Mouse (Mus musculus): ENCODE data around the gene Reep1. TPM values are rescaled to one million over a fixed set of nuclear protein-coding genes. Genes with fewer than 3 reads are reported as not detected.

The Reep1 gene
- polyA plus RNA-seq, 1 experiment from 2014 or later = 167 TPM

DNA sequence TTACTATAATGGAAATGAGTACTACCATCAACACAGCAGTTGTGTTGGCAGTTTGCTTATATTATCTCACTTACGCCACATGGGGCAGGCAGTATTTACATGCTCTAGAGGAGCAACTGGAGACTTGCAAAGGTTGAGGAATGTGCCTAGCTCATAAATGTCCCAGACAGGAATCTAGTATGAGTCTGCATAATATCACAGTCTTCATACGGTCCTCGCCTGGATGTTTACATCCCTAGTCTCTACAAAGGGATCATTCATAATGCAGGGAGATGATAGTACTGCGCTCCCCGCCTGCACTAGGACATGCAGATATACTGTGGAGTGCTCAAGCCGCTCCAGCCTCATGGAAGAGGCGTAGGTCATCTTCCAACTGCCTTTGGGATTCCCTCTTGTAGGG, 19.3 kb downstream of the Reep1 start:
- 93% methylated on average over 7 of the region's 7 CpGs for WGBS
- Histone ChIP-seq H3K4me1 (ENCODE audit: control insufficient read depth, insufficient read depth, low read length) (no peaks in the 10 kb centered on the region; the same call in 1 of the 2 replicates), H3K4me2 (ENCODE audit: low read length) (no peak overlapping the region), H3K36me3 (ENCODE audit: control insufficient read depth, insufficient read depth, low read length) (no peaks in the 10 kb centered on the region), H3K27ac (ENCODE audit: low read depth, low read length) (no peak overlapping the region), H3K27me3 (replicated peaks; ENCODE audit: control insufficient read depth, insufficient read depth, low read length) (no peaks in the 10 kb centered on the region), H3K9ac (ENCODE audit: low read length) (no peak overlapping the region), H3K4me3 (ENCODE audit: low read depth, low read length) (no peak overlapping the region), H3K9me3 (replicated peaks; ENCODE audit: control insufficient read depth, low read length) (no peaks in the 10 kb centered on the region)
- no peak for ATAC-seq
- no peak for DNase-seq (ENCODE audit: low spot score)

DNA sequence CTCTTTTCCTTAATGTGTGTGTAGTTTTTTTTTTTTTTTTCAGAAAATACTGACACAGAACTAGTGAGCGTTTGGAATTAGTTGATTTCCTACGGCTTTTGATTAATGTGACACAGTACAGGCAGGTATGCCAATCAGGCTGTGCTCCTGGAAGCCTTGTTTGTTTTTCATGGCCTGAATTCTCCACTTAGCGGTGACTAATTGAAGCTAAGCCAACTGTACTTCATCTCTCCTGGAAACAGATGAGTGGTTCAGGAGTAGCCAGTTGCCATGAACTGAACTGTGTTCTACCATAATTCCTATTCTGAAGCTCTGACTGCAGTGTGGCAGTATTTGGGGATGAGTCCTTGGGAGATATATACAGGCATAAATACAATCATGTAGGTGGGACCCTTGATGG, 20.9 kb downstream of the Reep1 start:
- H3K4me3 ChIP-seq (ENCODE audit: low read depth, low read length) = no peak overlapping the region
- 69% methylated on average over 3 of the region's 3 CpGs for WGBS
- H3K9ac ChIP-seq (ENCODE audit: low read length) = no peak overlapping the region
- DNase-seq (ENCODE audit: low spot score) (no peak), ATAC-seq (no peak)
- no peaks in the 10 kb centered on the region for H3K27me3 ChIP-seq (replicated peaks; ENCODE audit: control insufficient read depth, insufficient read depth, low read length)
- no peaks in the 10 kb centered on the region for H3K36me3 ChIP-seq (ENCODE audit: control insufficient read depth, insufficient read depth, low read length)
- no peaks in the 10 kb centered on the region; the same call in 1 of the 2 replicates for H3K4me1 ChIP-seq (ENCODE audit: control insufficient read depth, insufficient read depth, low read length)
- H3K27ac ChIP-seq (ENCODE audit: low read depth, low read length) = no peak overlapping the region
- no peaks in the 10 kb centered on the region for H3K9me3 ChIP-seq (replicated peaks; ENCODE audit: control insufficient read depth, low read length)
- no peak overlapping the region for H3K4me2 ChIP-seq (ENCODE audit: low read length)

DNA sequence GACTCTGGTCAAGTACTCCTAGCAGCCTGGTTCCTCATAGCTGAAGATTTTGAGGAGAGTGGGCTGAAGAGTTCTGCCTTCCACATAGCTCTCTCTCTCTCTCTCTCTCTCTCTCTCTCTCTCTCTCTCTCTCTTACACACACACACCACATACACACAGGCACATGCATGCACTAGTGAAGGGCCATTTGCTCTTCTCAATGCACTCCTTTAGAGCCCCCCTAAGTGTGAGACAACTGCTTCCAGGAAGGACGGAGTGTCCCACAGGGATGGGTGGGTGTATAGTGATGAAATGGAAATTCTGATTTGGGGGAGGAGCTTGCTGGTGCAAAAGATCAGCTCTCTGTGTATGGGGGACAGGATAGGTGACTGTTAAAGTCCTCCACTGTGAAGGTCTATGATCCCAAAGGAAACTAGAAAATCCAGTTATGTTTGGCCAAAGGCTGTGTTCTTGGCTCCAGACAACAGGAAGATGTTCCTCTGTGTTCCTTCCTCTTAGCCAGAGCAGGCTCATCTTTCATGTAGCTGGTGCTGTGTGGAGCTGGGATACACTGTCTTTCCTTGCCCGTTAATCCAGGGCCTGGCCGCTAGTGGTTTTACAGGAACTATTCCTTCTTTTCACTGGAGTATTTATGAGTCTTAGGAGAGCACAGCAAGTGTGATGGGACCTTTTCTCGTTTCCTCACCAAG, 27.7 kb downstream of the Reep1 start:
- Histone ChIP-seq H3K27me3 (replicated peaks; ENCODE audit: control insufficient read depth, insufficient read depth, low read length) (no peaks in the 10 kb centered on the region), H3K9me3 (replicated peaks; ENCODE audit: control insufficient read depth, low read length) (no peaks in the 10 kb centered on the region), H3K4me1 (ENCODE audit: control insufficient read depth, insufficient read depth, low read length) (peaks cover 5% of the 10 kb centered on the region), H3K36me3 (ENCODE audit: control insufficient read depth, insufficient read depth, low read length) (no peaks in the 10 kb centered on the region), H3K4me3 (ENCODE audit: low read depth, low read length) (no peak overlapping the region), H3K27ac (ENCODE audit: low read depth, low read length) (no peak overlapping the region), H3K4me2 (ENCODE audit: low read length) (no peak overlapping the region), H3K9ac (ENCODE audit: low read length) (no peak overlapping the region)
- WGBS = 71% methylated on average over 4 of the region's 4 CpGs
- no peak for ATAC-seq
- no peak for DNase-seq (ENCODE audit: low spot score)

- Histone ChIP-seq H3K9ac (ENCODE audit: low read length) (no peak overlapping the region), H3K27me3 (replicated peaks; ENCODE audit: control insufficient read depth, insufficient read depth, low read length) (no peaks in the 10 kb centered on the region), H3K4me3 (ENCODE audit: low read depth, low read length) (no peak overlapping the region), H3K27ac (ENCODE audit: low read depth, low read length) (no peak overlapping the region), H3K4me1 (ENCODE audit: control insufficient read depth, insufficient read depth, low read length) (peaks cover 11% of the 10 kb centered on the region), H3K4me2 (ENCODE audit: low read length) (no peak overlapping the region), H3K9me3 (replicated peaks; ENCODE audit: control insufficient read depth, low read length) (no peaks in the 10 kb centered on the region), H3K36me3 (ENCODE audit: control insufficient read depth, insufficient read depth, low read length) (no peaks in the 10 kb centered on the region)
- WGBS = 52% methylated on average over 4 of the region's 4 CpGs
- DNase-seq (ENCODE audit: low spot score) (no peak), ATAC-seq (peak; percentile 16; the same call in 1 of the 2 replicates)
Observed at GRCm38 (mm10) chr6:71735600-71736010, 28.2 kb downstream of the Reep1 start.

GRCm38 (mm10) chr6:71736101-71736500, 28.7 kb downstream of the Reep1 start:
- WGBS = 89% methylated on average over 5 of the region's 5 CpGs
- Histone ChIP-seq H3K27me3 (replicated peaks; ENCODE audit: control insufficient read depth, insufficient read depth, low read length) (no peaks in the 10 kb centered on the region), H3K4me1 (ENCODE audit: control insufficient read depth, insufficient read depth, low read length) (peaks cover 15% of the 10 kb centered on the region), H3K36me3 (ENCODE audit: control insufficient read depth, insufficient read depth, low read length) (no peaks in the 10 kb centered on the region), H3K9ac (ENCODE audit: low read length) (no peak overlapping the region), H3K4me3 (ENCODE audit: low read depth, low read length) (no peak overlapping the region), H3K27ac (ENCODE audit: low read depth, low read length) (no peak overlapping the region), H3K4me2 (ENCODE audit: low read length) (no peak overlapping the region), H3K9me3 (replicated peaks; ENCODE audit: control insufficient read depth, low read length) (no peaks in the 10 kb centered on the region)
- ATAC-seq (no peak), DNase-seq (ENCODE audit: low spot score) (no peak)

DNA sequence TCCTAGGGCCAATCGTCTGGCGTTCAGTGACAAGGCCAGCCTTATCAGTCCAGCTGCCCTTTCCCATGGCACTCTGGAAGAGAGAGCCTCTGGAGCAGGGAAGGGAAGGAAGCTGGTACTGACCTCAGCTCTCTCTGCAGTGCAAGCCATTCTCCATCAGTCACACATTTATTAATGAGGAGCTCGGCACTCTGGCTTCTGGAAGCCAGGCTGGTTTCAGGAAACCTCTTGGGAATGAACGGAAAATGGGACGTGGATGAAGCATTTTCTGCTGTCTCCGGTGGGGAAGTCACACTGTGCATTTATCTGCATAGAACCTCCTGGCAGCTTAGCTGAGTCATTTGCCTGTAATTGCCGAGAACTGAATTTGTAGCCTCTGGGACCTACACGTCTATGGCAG, 29.8 kb downstream of the Reep1 start:
- Histone ChIP-seq H3K27ac (ENCODE audit: low read depth, low read length) (no peak overlapping the region), H3K4me3 (ENCODE audit: low read depth, low read length) (no peak overlapping the region), H3K36me3 (ENCODE audit: control insufficient read depth, insufficient read depth, low read length) (no peaks in the 10 kb centered on the region), H3K27me3 (replicated peaks; ENCODE audit: control insufficient read depth, insufficient read depth, low read length) (no peaks in the 10 kb centered on the region), H3K4me1 (ENCODE audit: control insufficient read depth, insufficient read depth, low read length) (peaks cover 18% of the 10 kb centered on the region), H3K9me3 (replicated peaks; ENCODE audit: control insufficient read depth, low read length) (no peaks in the 10 kb centered on the region), H3K4me2 (ENCODE audit: low read length) (no peak overlapping the region), H3K9ac (ENCODE audit: low read length) (no peak overlapping the region)
- ATAC-seq = no peak
- no peak for DNase-seq (ENCODE audit: low spot score)
- 90% methylated on average over 8 of the region's 8 CpGs for WGBS

- Histone ChIP-seq H3K4me1 (ENCODE audit: control insufficient read depth, insufficient read depth, low read length) (peaks cover 18% of the 10 kb centered on the region), H3K27ac (ENCODE audit: low read depth, low read length) (no peak overlapping the region), H3K9ac (ENCODE audit: low read length) (no peak overlapping the region), H3K36me3 (ENCODE audit: control insufficient read depth, insufficient read depth, low read length) (no peaks in the 10 kb centered on the region), H3K9me3 (replicated peaks; ENCODE audit: control insufficient read depth, low read length) (no peaks in the 10 kb centered on the region), H3K4me3 (ENCODE audit: low read depth, low read length) (no peak overlapping the region), H3K27me3 (replicated peaks; ENCODE audit: control insufficient read depth, insufficient read depth, low read length) (no peaks in the 10 kb centered on the region), H3K4me2 (ENCODE audit: low read length) (no peak overlapping the region)
- DNase-seq (ENCODE audit: low spot score) (no peak), ATAC-seq (no peak)
- WGBS = 76% methylated on average over 4 of the region's 4 CpGs
Observed at GRCm38 (mm10) chr6:71738611-71739010, 31.2 kb downstream of the Reep1 start.

DNA sequence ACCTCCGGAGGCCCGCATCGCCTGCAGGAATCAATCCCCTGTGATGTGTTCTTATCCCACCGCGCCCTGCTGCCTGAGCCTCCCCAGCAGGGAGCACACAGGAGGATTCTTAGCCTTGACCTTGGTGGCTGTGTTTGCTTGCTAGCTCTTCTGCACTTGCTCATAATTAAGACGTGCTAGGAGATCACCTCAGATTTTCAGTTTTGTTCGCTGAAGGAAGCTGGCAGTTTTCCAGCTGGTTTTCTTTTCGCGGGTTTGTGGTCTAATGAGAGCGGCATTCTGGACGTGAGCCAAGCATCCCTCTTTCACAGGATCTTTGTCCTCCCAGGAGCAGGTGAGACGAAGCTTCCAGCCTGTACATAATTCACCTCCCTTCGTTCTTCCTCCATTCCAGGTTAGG, 33.6 kb downstream of the Reep1 start:
- Histone ChIP-seq H3K27ac (ENCODE audit: low read depth, low read length) (peak overlapping the region; percentile 76), H3K36me3 (ENCODE audit: control insufficient read depth, insufficient read depth, low read length) (no peaks in the 10 kb centered on the region), H3K9ac (ENCODE audit: low read length) (peak overlapping the region; percentile 41; the same call in 1 of the 2 replicates), H3K4me3 (ENCODE audit: low read depth, low read length) (no peak overlapping the region), H3K9me3 (replicated peaks; ENCODE audit: control insufficient read depth, low read length) (no peaks in the 10 kb centered on the region), H3K4me2 (ENCODE audit: low read length) (peak overlapping the region; percentile 33), H3K27me3 (replicated peaks; ENCODE audit: control insufficient read depth, insufficient read depth, low read length) (no peaks in the 10 kb centered on the region), H3K4me1 (ENCODE audit: control insufficient read depth, insufficient read depth, low read length) (peaks cover 18% of the 10 kb centered on the region)
- WGBS = 8% methylated on average over 13 of the region's 13 CpGs
- peak; percentile 87 for DNase-seq (ENCODE audit: low spot score)
- peak; percentile 59; the same call in 1 of the 2 replicates for ATAC-seq

GRCm38 (mm10) chr6:71741998-71742636, 34.8 kb downstream of the Reep1 start:
- 88% methylated on average over 6 of the region's 6 CpGs for WGBS
- H3K4me1 ChIP-seq (ENCODE audit: control insufficient read depth, insufficient read depth, low read length) = peaks cover 18% of the 10 kb centered on the region
- no peak for DNase-seq (ENCODE audit: low spot score)

More at GRCm38 (mm10) chr6:71741998-71742636, 34.8 kb downstream of the Reep1 start:
- Histone ChIP-seq H3K4me2 (ENCODE audit: low read length) (no peak overlapping the region), H3K4me3 (ENCODE audit: low read depth, low read length) (no peak overlapping the region), H3K27me3 (replicated peaks; ENCODE audit: control insufficient read depth, insufficient read depth, low read length) (no peaks in the 10 kb centered on the region), H3K27ac (ENCODE audit: low read depth, low read length) (no peak overlapping the region), H3K9me3 (replicated peaks; ENCODE audit: control insufficient read depth, low read length) (no peaks in the 10 kb centered on the region), H3K9ac (ENCODE audit: low read length) (no peak overlapping the region), H3K36me3 (ENCODE audit: control insufficient read depth, insufficient read depth, low read length) (no peaks in the 10 kb centered on the region)
- no peak for ATAC-seq
